Mouse (Mus musculus) left cerebral cortex, adult 9 months (tissue): ENCODE data around the gene Gm17651.

Experiments
- DNase-seq, 2 experiments: peaks; one replicate each; pipeline ENCODE4 v3.0.0; 2022; ENCODE audit warnings: low spot score in 2 of 2

The Gm17651 gene

GRCm38 (mm10) chr3:97630746-97631145 lies 43.7 kb downstream of the Gm17651 start:
- no peak for DNase-seq

GRCm38 (mm10) chr3:97629941-97630340 lies 44.6 kb downstream of the Gm17651 start:
- no peak for DNase-seq

DNA sequence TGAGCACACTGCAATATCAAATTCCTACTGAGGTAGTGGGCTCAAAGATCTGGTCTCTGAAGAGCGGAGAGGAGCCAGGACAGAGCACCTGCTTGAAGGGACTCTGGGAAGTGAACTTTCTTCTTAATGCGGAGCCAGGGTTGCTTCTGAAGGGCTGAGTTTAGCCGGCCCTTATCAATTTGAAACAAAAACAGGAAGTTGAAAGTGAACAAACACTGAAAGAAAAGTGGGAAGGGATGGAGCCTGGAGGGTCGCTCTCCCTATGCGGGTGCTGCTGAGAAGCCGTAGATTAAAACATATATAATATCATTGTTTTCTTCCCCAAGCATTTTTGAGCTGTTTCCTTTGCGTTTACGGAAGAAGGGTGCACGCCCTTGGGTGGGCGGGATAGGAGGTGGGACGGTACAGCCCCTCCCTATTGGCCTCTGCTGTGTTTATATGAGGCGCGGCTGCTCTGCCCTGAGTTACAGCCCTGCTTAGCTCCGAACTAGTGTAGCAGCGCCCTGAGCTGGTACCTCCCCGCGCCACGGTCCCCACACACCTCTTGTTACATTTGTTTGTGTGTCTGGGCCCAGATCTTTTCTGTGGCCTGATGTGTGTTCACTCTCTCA lies 46.0 kb downstream of the Gm17651 start, which contains the start of gene Fmo5:
TSS of gene Fmo5 (plus strand) at position 414 of the 611 bp plus-strand sequence.
- DNase-seq, result peak in 1 of 2 experiments; percentile 14

DNA sequence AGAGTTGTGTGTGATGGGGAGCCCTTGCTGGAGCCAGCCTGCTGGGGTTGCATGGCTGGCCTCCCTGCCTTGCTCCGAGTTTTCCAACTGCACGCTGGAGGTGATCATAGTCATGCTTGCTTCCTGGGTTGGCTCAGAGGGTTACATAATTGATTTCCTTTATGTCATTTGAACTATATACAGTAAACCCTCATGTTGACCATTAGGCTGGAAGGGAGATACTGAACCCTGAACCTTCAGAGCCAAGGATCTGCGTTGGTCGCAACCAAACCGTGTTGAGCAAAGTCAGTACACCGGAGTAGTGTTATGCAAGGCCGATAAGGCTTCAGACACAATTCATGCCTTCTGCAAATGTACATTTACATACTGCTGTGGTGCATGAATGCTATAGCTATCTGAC lies 46.6 kb downstream of the Gm17651 start:
- DNase-seq, result no peak

DNA sequence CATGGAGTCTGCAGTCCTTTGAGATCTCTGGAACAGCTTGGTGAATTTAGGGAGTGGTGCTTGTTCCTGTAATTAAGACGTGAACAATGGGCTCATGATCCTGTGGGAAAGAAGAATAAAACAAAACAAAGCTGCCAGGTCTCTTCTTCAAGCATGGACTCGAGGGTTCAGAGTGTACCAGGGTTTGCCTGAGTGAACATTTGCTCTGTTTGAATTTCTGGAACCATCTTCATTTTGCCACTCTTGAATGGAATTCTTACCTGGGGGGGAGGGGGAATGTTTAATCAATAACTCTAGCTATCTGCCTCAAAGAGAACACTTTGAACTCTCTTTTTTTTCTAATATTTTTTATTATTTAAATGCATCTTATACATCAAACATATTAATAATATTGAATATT lies 49.9 kb downstream of the Gm17651 start:
- no peak for DNase-seq
